Mouse (Mus musculus) spleen, adult 2 months (tissue): ENCODE data around the gene Kntc1.

Source experiments
- CTCF ChIP-seq: fragments of 200-500 bp; IDR thresholded peaks from 2 replicates; pipeline ENCODE4 v1.5.1; 2011; ENCODE audit warnings: mild to moderate bottlenecking, inconsistent platforms; ENCODE audit not compliant: insufficient read depth, insufficient read length, insufficient replicate concordance; ENCODE audit errors: extremely low read depth
- POLR2A ChIP-seq: fragments of 200-500 bp; IDR thresholded peaks from 2 replicates; pipeline ENCODE4 v1.6.1; 2011; ENCODE audit warnings: low read depth, low read length, inconsistent platforms

GRCm38 (mm10) chr5:123842935-123843282 is 93.4 kb downstream of the Kntc1 start:
- TF ChIP-seq CTCF, result no peak
- no peak for TF ChIP-seq POLR2A
